Mouse (Mus musculus): ENCODE measurements around the gene Gm3149. TPM values are rescaled to one million over a fixed set of nuclear protein-coding genes. Genes with fewer than 3 reads are reported as not detected.

The Gm3149 gene
- not detected for polyA plus RNA-seq (2014; fragmentation: Illumina TruSeq; extraction: RNeasy Lipid Tissue Mini Kit (QIAGEN cat#74804); ENCODE audit: low replicate concordance)

DNA sequence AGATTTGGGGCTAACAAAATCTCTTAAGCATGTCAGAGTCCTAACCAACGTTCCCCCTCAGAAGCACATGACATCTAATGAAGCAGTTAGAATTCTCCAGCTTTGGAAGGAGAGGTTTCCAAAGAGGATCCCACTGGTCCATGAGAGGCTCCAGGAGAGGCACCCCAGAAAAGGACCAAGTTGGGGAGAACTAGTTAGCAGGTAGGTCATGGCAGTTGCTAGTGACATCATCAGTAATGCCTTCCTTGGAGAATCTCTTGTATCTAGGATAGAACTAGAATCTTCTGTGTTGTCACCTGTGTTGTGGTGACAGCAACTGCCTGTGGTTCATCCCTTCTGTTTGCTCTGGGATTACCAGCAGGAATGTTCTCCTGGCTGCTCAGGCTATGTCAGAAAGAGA lies at the start of gene Gm3149:
Gm3149 (plus strand) TSS at position 301 of the 400 bp plus-strand sequence.

DNA sequence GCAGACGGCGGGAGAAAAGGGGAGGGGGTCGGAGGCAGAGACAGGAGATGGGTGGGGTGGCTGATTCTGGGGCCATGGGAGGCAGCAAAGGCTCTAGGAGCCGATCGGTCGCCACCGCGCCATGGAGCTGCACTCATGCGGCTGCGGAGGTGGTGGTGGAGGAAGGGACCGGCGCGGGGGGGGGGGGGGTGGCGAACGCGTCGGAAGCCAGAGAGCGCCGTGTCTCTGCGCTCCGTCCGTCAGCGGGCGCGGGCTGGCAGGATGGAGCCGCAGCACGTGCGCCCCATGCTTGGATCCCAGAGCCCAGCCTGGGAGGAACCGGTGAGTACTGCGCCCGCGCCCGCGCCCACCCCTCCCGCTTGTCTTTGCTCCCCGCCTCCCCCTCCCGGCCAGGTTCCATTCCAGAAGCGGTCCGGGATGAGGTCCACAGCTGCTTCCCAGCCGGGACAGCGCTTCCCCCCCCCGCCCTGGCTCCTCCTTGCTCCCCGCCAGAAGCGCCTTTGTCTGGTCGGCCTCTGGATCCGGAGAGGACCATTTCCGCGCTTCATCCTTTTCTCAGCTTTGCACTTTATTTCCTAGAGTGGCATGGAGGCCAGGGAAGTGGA lies 17.5 kb downstream of the Gm3149 start, which contains the start of gene 2610042L04Rik:
2610042L04Rik (plus strand) TSS at position 288 of the 605 bp plus-strand sequence.

Other genes with a start within 250 kb of the Gm3149 start
- gene Gm3115, start 233.2 kb upstream of the Gm3149 start, polyA plus RNA-seq (2014; fragmentation: Illumina TruSeq; extraction: RNeasy Lipid Tissue Mini Kit (QIAGEN cat#74804); ENCODE audit: low replicate concordance), result not detected
- gene Gm8108, start 206.8 kb upstream of the Gm3149 start, polyA plus RNA-seq (2014; fragmentation: Illumina TruSeq; extraction: RNeasy Lipid Tissue Mini Kit (QIAGEN cat#74804); ENCODE audit: low replicate concordance), result 0.45 TPM
- not detected for gene Gm3127, start 152.3 kb upstream of the Gm3149 start, polyA plus RNA-seq (2014; fragmentation: Illumina TruSeq; extraction: RNeasy Lipid Tissue Mini Kit (QIAGEN cat#74804); ENCODE audit: low replicate concordance)
- gene Gm2974, start 134.7 kb upstream of the Gm3149 start, polyA plus RNA-seq (2014; fragmentation: Illumina TruSeq; extraction: RNeasy Lipid Tissue Mini Kit (QIAGEN cat#74804); ENCODE audit: low replicate concordance), result not detected
- gene Gm3138, start 67.7 kb upstream of the Gm3149 start, polyA plus RNA-seq (2014; fragmentation: Illumina TruSeq; extraction: RNeasy Lipid Tissue Mini Kit (QIAGEN cat#74804); ENCODE audit: low replicate concordance), result not detected
- 0.63 TPM for gene 2610042L04Rik, start 17.5 kb downstream of the Gm3149 start, polyA plus RNA-seq (2014; fragmentation: Illumina TruSeq; extraction: RNeasy Lipid Tissue Mini Kit (QIAGEN cat#74804); ENCODE audit: low replicate concordance)
- not detected for gene Gm3159, start 80.2 kb downstream of the Gm3149 start, polyA plus RNA-seq (2014; fragmentation: Illumina TruSeq; extraction: RNeasy Lipid Tissue Mini Kit (QIAGEN cat#74804); ENCODE audit: low replicate concordance)
- 0.26 TPM for gene Gm3164, start 98.2 kb downstream of the Gm3149 start, polyA plus RNA-seq (2014; fragmentation: Illumina TruSeq; extraction: RNeasy Lipid Tissue Mini Kit (QIAGEN cat#74804); ENCODE audit: low replicate concordance)
- gene Gm3173, start 113.7 kb downstream of the Gm3149 start, polyA plus RNA-seq (2014; fragmentation: Illumina TruSeq; extraction: RNeasy Lipid Tissue Mini Kit (QIAGEN cat#74804); ENCODE audit: low replicate concordance), result 2.0 TPM
- not detected for gene Gm3182, start 164.5 kb downstream of the Gm3149 start, polyA plus RNA-seq (2014; fragmentation: Illumina TruSeq; extraction: RNeasy Lipid Tissue Mini Kit (QIAGEN cat#74804); ENCODE audit: low replicate concordance)
- gene Gm3047, start 238.1 kb downstream of the Gm3149 start, polyA plus RNA-seq (2014; fragmentation: Illumina TruSeq; extraction: RNeasy Lipid Tissue Mini Kit (QIAGEN cat#74804); ENCODE audit: low replicate concordance), result not detected